Mouse (Mus musculus) lung, postnatal 0 days (tissue): ENCODE measurements at regions not wholly inside any gene's neighbourhood (a gene's known extent, or its start where the extent isn't known, plus 50 kb on each side); places are given as distances from the start of the nearest gene placed in this dataset.

Experiments
- ATAC-seq: fragments of 200-750 bp; cut with Nextera tagmentation; 2 replicates; pipeline ENCODE4 v1.8.0; 2017; ENCODE audit warnings: moderate library complexity
- DNase-seq: peaks from one replicate; pipeline ENCODE4 v3.0.0-alpha.2; 2016; ENCODE audit warnings: low spot score
- H3K27ac ChIP-seq: fragments of 300-500 bp; sonication (generic); 2 replicates; pipeline ENCODE4 v1.5.1; 2014; ENCODE audit warnings: antibody characterized with exemption, mild to moderate bottlenecking, low read length, mixed read lengths
- H3K27me3 ChIP-seq: fragments of 300-500 bp; sonication (generic); replicated peaks from 2 replicates; pipeline ENCODE4 v1.6.1; 2014; ENCODE audit warnings: low read length, mixed read lengths; ENCODE audit not compliant: insufficient read depth
- H3K36me3 ChIP-seq: fragments of 300-500 bp; sonication (generic); 2 replicates; pipeline ENCODE4 v1.6.1; 2014; ENCODE audit warnings: low read length, mixed read lengths; ENCODE audit not compliant: insufficient read depth
- H3K4me1 ChIP-seq: fragments of 300-500 bp; sonication (generic); 2 replicates; pipeline ENCODE4 v1.6.1; 2014; ENCODE audit warnings: antibody characterized with exemption, low read depth, low read length, mixed read lengths; ENCODE audit not compliant: insufficient read depth
- H3K4me2 ChIP-seq: fragments of 300-500 bp; sonication (generic); replicated peaks from 2 replicates; pipeline ENCODE4 v1.6.1; 2014; ENCODE audit warnings: low read depth, mild to moderate bottlenecking, low read length, moderate library complexity, mixed read lengths
- H3K4me3 ChIP-seq: fragments of 300-500 bp; sonication (generic); 2 replicates; pipeline ENCODE4 v1.5.1; 2014; ENCODE audit warnings: low read depth, low read length
- H3K9ac ChIP-seq: fragments of 300-500 bp; sonication (generic); replicated peaks from 2 replicates; pipeline ENCODE4 v1.6.1; 2014; ENCODE audit warnings: low read depth, mild to moderate bottlenecking
- H3K9me3 ChIP-seq: fragments of 300-500 bp; sonication (generic); 2 replicates; pipeline ENCODE4 v1.6.1; 2016; ENCODE audit warnings: low read length, mixed read lengths
- CTCF ChIP-seq: IDR thresholded peaks from 2 replicates; pipeline ENCODE4 v1.5.1; 2016; ENCODE audit warnings: antibody characterized with exemption, mild to moderate bottlenecking
- EP300 ChIP-seq: IDR thresholded peaks from 2 replicates; pipeline ENCODE4 v1.6.1; 2016; ENCODE audit warnings: antibody characterized with exemption, mild to moderate bottlenecking, control low read depth
- WGBS: fragments of 180-500 bp; shearing (Covaris S2); extraction: QIAGEN DNeasy Blood & Tissue Kit; methylation state at CpG from one replicate; pipeline ENCODE4 v1.1.7; 2014; 5-methylcytosine and 5-hydroxymethylcytosine counted together

- no peaks in the 10 kb centered on the region for H3K9me3 ChIP-seq
- ATAC-seq = peak; percentile 72
- DNase-seq = peak; percentile 39
- H3K4me1 ChIP-seq = no peaks in the 10 kb centered on the region
- WGBS = 51% methylated on average over 3 of the region's 3 CpGs
- no peaks in the 10 kb centered on the region for H3K27me3 ChIP-seq
- no peak overlapping the region for H3K27ac ChIP-seq
- H3K4me3 ChIP-seq = no peak overlapping the region
- no peaks in the 10 kb centered on the region for H3K36me3 ChIP-seq
- no peak overlapping the region for H3K4me2 ChIP-seq
- peak; percentile 38; the same call in 1 of the 2 replicates for TF ChIP-seq EP300
- TF ChIP-seq CTCF = no peak
- no peak overlapping the region for H3K9ac ChIP-seq
These were observed 150.4 kb downstream of the Cpe start for GRCm38 (mm10) chr8:64542501-64542900.

- H3K27ac ChIP-seq = no peak overlapping the region
- TF ChIP-seq CTCF (no peak), EP300 (no peak)
- H3K4me1 ChIP-seq = no peaks in the 10 kb centered on the region
- no peaks in the 10 kb centered on the region for H3K27me3 ChIP-seq
- no peaks in the 10 kb centered on the region for H3K9me3 ChIP-seq
- H3K4me2 ChIP-seq = no peak overlapping the region
- WGBS = 77% methylated on average over 4 of the region's 4 CpGs
- no peak for ATAC-seq
- no peak overlapping the region for H3K4me3 ChIP-seq
- H3K9ac ChIP-seq = no peak overlapping the region
- no peaks in the 10 kb centered on the region for H3K36me3 ChIP-seq
- DNase-seq = no peak
These were observed 152.9 kb downstream of the Cpe start for GRCm38 (mm10) chr8:64539846-64540472.

GRCm38 (mm10) chr8:64531780-64532179, 161.1 kb downstream of the Cpe start:
- no peak overlapping the region for H3K9ac ChIP-seq
- H3K4me1 ChIP-seq = no peaks in the 10 kb centered on the region
- 79% methylated on average over 2 of the region's 2 CpGs for WGBS
- no peaks in the 10 kb centered on the region for H3K36me3 ChIP-seq
- no peak for DNase-seq
- H3K27me3 ChIP-seq = no peaks in the 10 kb centered on the region
- ATAC-seq = no peak
- TF ChIP-seq EP300 (no peak), CTCF (no peak)
- H3K4me3 ChIP-seq = no peak overlapping the region
- no peak overlapping the region for H3K4me2 ChIP-seq
- no peaks in the 10 kb centered on the region for H3K9me3 ChIP-seq
- H3K27ac ChIP-seq = no peak overlapping the region

GRCm38 (mm10) chr8:64522441-64523102, 170.3 kb downstream of the Cpe start:
- Histone ChIP-seq H3K4me3 (no peak overlapping the region), H3K4me2 (no peak overlapping the region), H3K9me3 (no peaks in the 10 kb centered on the region), H3K9ac (no peak overlapping the region), H3K27me3 (no peaks in the 10 kb centered on the region), H3K36me3 (no peaks in the 10 kb centered on the region), H3K4me1 (no peaks in the 10 kb centered on the region), H3K27ac (no peak overlapping the region)
- TF ChIP-seq EP300 (0 out of 2 replicates have a peak, but pooled peaks have one; percentile 19), CTCF (no peak)
- ATAC-seq (peak; percentile 68), DNase-seq (peak; percentile 43)
- WGBS = 67% methylated on average over 8 of the region's 8 CpGs

GRCm38 (mm10) chr8:64519650-64520049, 173.2 kb downstream of the Cpe start:
- 67% methylated on average over 1 of the region's 1 CpGs for WGBS
- H3K27ac ChIP-seq = no peak overlapping the region
- TF ChIP-seq EP300 = no peak
- no peak for TF ChIP-seq CTCF
- H3K4me1 ChIP-seq = no peaks in the 10 kb centered on the region
- H3K9ac ChIP-seq = no peak overlapping the region
- ATAC-seq = no peak
- DNase-seq = no peak
- H3K4me3 ChIP-seq = no peak overlapping the region
- H3K36me3 ChIP-seq = no peaks in the 10 kb centered on the region
- no peaks in the 10 kb centered on the region for H3K27me3 ChIP-seq
- no peak overlapping the region for H3K4me2 ChIP-seq
- H3K9me3 ChIP-seq = no peaks in the 10 kb centered on the region

- Histone ChIP-seq H3K4me3 (no peak overlapping the region), H3K4me2 (no peak overlapping the region), H3K9ac (no peak overlapping the region), H3K4me1 (no peaks in the 10 kb centered on the region), H3K27me3 (no peaks in the 10 kb centered on the region), H3K27ac (no peak overlapping the region), H3K36me3 (no peaks in the 10 kb centered on the region), H3K9me3 (no peaks in the 10 kb centered on the region)
- no peak for TF ChIP-seq EP300
- TF ChIP-seq CTCF = no peak
- DNase-seq (no peak), ATAC-seq (no peak)
- 67% methylated on average over 5 of the region's 5 CpGs for WGBS
These were observed 176.9 kb downstream of the Cpe start for GRCm38 (mm10) chr8:64515923-64516322.
